Mouse (Mus musculus): ENCODE results near the gene Tctex1d4. TPM values are rescaled to one million over a fixed set of nuclear protein-coding genes. Genes with fewer than 3 reads are reported as not detected.

Tctex1d4 gene
- polyA plus RNA-seq, 1 experiment from 2014 or later = 0.24 TPM

DNA sequence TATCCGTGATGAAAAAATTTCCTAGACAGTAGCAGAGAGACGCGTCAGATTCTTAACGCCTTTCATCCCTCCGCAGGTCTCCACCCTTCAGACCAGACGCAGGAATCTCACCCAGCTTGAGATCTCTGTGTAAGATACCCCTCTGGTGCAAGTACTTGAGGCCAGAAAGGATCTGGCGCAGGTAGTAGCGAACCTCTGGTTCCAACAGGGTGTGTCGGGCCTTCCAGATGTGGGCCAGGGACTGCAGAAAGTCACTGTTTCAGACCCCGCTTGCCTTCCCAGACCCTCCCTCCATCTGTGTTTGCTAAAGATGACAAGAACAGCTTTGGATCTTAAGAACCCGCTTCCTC is 6.2 kb downstream of the Tctex1d4 start:
- ATAC-seq (replicated peaks; ENCODE audit: low FRiP score, low read depth) (no peak), DNase-seq (ENCODE audit: low spot score) (no peak)
- WGBS = 30% methylated on average over 11 of the region's 11 CpGs
- no peaks in the 10 kb centered on the region for H3K9me3 ChIP-seq (replicated peaks; ENCODE audit: low read length)
- H3K27ac ChIP-seq = no peak overlapping the region
- H3K4me3 ChIP-seq (replicated peaks; ENCODE audit: low read depth, low read length) = peak overlapping the region; percentile 76
- TF ChIP-seq CTCF (IDR thresholded peaks at IDR 0.05; ENCODE audit: low read depth) = no peak
- no peaks in the 10 kb centered on the region for H3K27me3 ChIP-seq (ENCODE audit: insufficient read depth, low read length)
- H3K36me3 ChIP-seq (ENCODE audit: insufficient read depth, low read length) = 0 out of 2 replicates have a peak, but pooled peaks cover 6% of the 10 kb centered on the region
- H3K9ac ChIP-seq (ENCODE audit: low read depth, low read length) = peak overlapping the region; percentile 82; the same call in 1 of the 2 replicates
- H3K4me2 ChIP-seq (ENCODE audit: low read length) = peak overlapping the region; percentile 95
- H3K4me1 ChIP-seq (replicated peaks; ENCODE audit: insufficient read depth, low read length) = no peaks in the 10 kb centered on the region; the same call in 1 of the 2 replicates

DNA sequence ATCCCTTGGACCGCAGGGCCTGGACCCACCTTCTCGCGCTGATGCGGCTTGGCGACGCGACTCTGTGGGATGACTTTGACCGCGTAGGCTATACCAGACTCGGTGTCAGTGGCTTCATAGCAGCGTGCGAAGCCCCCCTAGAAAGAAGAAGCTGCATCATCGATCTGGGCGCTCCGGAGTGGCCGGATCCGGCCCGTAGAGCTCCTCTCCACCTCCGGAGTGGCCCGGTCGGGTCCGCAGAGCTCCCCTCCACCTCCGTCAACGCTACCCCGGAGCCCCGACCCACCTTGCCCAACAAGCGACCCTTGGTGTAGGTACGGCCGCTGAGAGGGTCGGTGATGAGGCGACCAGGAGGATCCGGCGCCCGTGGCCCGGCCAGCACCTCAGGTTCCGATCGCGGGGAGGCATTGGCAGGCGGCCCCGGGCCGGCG is 6.8 kb downstream of the Tctex1d4 start:
- peak overlapping the region; percentile 76 for H3K4me3 ChIP-seq (replicated peaks; ENCODE audit: low read depth, low read length)
- WGBS = under 1% methylated on average over 41 of the region's 42 CpGs
- H3K9ac ChIP-seq (ENCODE audit: low read depth, low read length) = peak overlapping the region; percentile 82
- H3K4me2 ChIP-seq (ENCODE audit: low read length) = peak overlapping the region; percentile 95
- H3K4me1 ChIP-seq (replicated peaks; ENCODE audit: insufficient read depth, low read length) = no peaks in the 10 kb centered on the region; the same call in 1 of the 2 replicates
- ATAC-seq (replicated peaks; ENCODE audit: low FRiP score, low read depth) = peak; percentile 9
- H3K27ac ChIP-seq = no peak overlapping the region
- DNase-seq (ENCODE audit: low spot score) = no peak
- H3K36me3 ChIP-seq (ENCODE audit: insufficient read depth, low read length) = 0 out of 2 replicates have a peak, but pooled peaks cover 2% of the 10 kb centered on the region
- no peaks in the 10 kb centered on the region for H3K9me3 ChIP-seq (replicated peaks; ENCODE audit: low read length)
- H3K27me3 ChIP-seq (ENCODE audit: insufficient read depth, low read length) = no peaks in the 10 kb centered on the region
- no peak for TF ChIP-seq CTCF (IDR thresholded peaks at IDR 0.05; ENCODE audit: low read depth)

DNA sequence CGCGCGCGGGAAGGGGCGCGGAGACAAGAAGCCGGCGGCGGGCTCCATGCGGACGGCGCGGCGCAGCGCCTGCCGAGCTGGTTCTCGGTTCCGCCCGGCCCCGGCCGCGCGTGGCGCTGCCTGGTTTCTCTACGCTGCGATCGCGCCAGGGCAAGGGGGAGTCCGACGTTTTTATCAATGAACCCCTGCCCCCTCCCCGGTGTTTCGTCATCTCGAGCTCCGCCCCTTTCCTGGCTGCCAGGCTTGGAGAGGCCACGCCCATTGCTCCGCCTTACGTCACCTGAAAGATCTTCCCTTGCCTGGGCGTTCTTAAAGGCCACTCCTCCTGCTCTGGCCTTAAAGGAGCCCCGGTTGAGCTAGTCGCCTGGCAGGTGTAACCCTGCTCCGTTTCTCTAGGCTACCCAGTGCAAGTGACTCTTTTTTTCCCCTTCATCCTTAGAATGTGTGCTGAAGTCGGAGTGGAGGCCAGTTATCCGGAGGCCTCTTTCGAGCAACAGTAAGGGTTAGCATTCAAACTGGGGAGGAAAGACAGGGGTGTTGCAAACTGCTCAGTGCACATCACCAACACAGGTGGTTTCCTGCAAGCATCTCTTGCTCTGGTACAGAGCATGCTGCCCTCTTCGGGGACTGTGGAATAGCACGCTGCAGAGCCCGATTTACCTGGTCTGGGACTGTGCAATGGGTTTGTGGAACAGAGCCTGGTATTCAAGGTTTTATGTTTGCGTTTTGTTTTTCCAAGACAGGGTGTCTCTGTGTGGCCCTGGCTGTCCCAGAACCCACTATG is 7.4 kb downstream of the Tctex1d4 start, which contains the start of gene Plk3:
Plk3 (minus strand) TSS at position 147 of the 784 bp plus-strand sequence.
- ATAC-seq (replicated peaks; ENCODE audit: low FRiP score, low read depth) (peak; percentile 76), DNase-seq (ENCODE audit: low spot score) (peak; percentile 98)
- peak; percentile 33; the same call in 1 of the 2 replicates for TF ChIP-seq CTCF (IDR thresholded peaks at IDR 0.05; ENCODE audit: low read depth)
- whole genome bisulfite sequencing = 2% methylated on average over 41 of the region's 48 CpGs
- Histone ChIP-seq H3K27ac (no peak within 1 kb of the TSS), H3K4me1 (replicated peaks; ENCODE audit: insufficient read depth, low read length) (no peaks in the 10 kb centered on the region; the same call in 1 of the 2 replicates), H3K4me2 (ENCODE audit: low read length) (peak within 1 kb of the TSS; percentile 95), H3K4me3 (replicated peaks; ENCODE audit: low read depth, low read length) (peak within 1 kb of the TSS; percentile 76), H3K9ac (ENCODE audit: low read depth, low read length) (peak within 1 kb of the TSS; percentile 82), H3K27me3 (ENCODE audit: insufficient read depth, low read length) (no peaks in the 10 kb centered on the region), H3K9me3 (replicated peaks; ENCODE audit: low read length) (no peaks in the 10 kb centered on the region), H3K36me3 (ENCODE audit: insufficient read depth, low read length) (no peaks in the 10 kb centered on the region)

DNA sequence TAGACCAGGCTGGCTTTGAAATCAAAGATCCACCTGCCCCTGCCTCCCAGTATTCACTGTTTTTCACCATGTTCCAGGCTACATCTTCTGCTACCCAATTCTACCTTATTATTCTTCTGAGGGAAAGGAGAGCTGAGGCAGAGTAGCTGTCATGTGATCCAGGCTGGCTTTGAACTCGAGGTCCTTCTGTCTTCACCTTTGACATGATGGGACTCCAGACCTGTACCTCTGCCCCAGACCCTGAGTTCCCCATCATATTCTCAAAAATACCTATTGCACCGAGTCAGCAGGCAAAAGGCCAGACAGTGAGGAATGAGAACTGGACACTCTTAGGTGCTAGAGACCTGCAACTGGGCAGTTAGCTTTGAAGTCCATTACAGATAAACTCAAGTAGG is 8.0 kb downstream of the Tctex1d4 start:
- no peak overlapping the region for H3K4me3 ChIP-seq (replicated peaks; ENCODE audit: low read depth, low read length)
- TF ChIP-seq CTCF (IDR thresholded peaks at IDR 0.05; ENCODE audit: low read depth) = no peak
- ATAC-seq (replicated peaks; ENCODE audit: low FRiP score, low read depth) = no peak

DNA sequence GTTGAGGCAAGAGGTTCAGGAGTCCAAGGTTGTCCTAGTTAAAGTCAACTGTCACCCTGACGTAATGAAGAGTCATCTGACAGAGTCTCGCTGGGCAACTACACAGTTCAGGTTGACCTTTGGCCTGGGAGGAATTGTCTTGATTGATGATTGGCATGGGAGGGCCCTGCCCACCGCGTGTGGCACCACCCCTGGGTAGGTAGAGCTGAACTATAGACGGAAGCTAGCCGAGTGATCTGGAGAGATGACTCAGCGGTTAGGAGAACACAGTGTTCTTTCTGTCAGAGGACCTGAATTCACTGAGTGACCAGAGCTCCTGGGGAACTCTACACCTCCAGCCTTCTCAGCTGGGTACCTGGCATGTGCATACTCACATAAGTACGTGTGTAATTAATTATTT is 9.4 kb downstream of the Tctex1d4 start:
- H3K9ac ChIP-seq (ENCODE audit: low read depth, low read length) = no peak overlapping the region
- no peaks in the 10 kb centered on the region; the same call in 1 of the 2 replicates for H3K4me1 ChIP-seq (replicated peaks; ENCODE audit: insufficient read depth, low read length)
- H3K27ac ChIP-seq = peak overlapping the region; percentile 75
- WGBS = 33% methylated on average over 8 of the region's 8 CpGs
- no peak for TF ChIP-seq CTCF (IDR thresholded peaks at IDR 0.05; ENCODE audit: low read depth)
- H3K36me3 ChIP-seq (ENCODE audit: insufficient read depth, low read length) = no peaks in the 10 kb centered on the region
- no peak overlapping the region for H3K4me3 ChIP-seq (replicated peaks; ENCODE audit: low read depth, low read length)
- DNase-seq (ENCODE audit: low spot score) = no peak
- no peak overlapping the region for H3K4me2 ChIP-seq (ENCODE audit: low read length)
- peak; percentile 76 for ATAC-seq (replicated peaks; ENCODE audit: low FRiP score, low read depth)
- no peaks in the 10 kb centered on the region for H3K27me3 ChIP-seq (ENCODE audit: insufficient read depth, low read length)
- no peaks in the 10 kb centered on the region for H3K9me3 ChIP-seq (replicated peaks; ENCODE audit: low read length)

More for the DNA sequence above, 8.0 kb downstream of the Tctex1d4 start:
- whole genome bisulfite sequencing = 30% methylated on average over 2 of the region's 2 CpGs
- no peak for DNase-seq (ENCODE audit: low spot score)
- no peak overlapping the region for H3K27ac ChIP-seq
- H3K4me2 ChIP-seq (ENCODE audit: low read length) = peak overlapping the region; percentile 95; the same call in 1 of the 2 replicates
- no peaks in the 10 kb centered on the region for H3K36me3 ChIP-seq (ENCODE audit: insufficient read depth, low read length)
- no peaks in the 10 kb centered on the region for H3K27me3 ChIP-seq (ENCODE audit: insufficient read depth, low read length)
- no peak overlapping the region for H3K9ac ChIP-seq (ENCODE audit: low read depth, low read length)
- no peaks in the 10 kb centered on the region for H3K9me3 ChIP-seq (replicated peaks; ENCODE audit: low read length)
- no peaks in the 10 kb centered on the region; the same call in 1 of the 2 replicates for H3K4me1 ChIP-seq (replicated peaks; ENCODE audit: insufficient read depth, low read length)

DNA sequence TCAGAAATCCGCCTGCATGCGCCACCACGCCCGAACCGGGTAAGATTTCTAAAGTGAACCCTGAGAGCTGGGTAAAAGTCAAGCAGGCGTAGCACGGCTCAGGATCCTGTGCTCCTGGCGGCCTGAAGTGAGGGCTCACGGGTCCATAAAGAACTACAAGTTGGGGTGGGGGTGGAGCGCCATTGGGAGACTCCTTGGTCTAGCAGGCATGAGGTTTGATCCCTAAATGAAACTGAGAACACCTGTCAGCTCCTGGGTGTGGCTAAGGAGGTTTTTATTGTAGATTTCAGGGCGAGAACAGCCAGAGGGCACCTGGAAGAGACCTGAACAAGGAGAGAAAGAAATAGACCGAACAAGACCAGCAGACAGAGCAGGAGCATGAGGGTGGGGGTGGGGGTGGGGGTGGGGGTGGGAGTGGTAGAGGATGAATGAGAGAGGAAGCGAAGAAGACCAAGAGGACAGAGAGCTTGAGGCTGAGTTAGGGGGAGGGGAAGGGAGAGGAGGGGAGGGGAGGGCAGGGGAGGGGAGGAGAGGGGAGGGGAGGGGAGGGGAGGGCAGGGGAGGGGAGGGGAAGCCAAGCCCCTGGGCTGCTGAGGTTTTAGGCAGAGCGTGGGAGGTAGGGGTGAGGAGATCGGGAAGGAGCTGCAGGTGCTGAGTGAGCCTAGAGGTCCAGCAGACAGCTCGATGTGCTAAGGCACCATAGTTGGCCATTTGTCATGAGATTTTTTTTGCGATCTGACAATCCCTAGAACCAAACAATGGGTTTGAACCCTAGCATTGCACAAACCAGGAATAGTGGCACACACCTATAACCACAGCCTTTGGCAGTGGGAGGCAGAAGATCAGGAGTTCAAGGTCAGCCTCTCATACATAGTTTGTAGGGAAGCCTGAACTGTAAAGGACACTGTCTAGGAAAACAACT is 12.0 kb downstream of the Tctex1d4 start:
- Histone ChIP-seq H3K4me1 (replicated peaks; ENCODE audit: insufficient read depth, low read length) (no peaks in the 10 kb centered on the region), H3K36me3 (ENCODE audit: insufficient read depth, low read length) (no peaks in the 10 kb centered on the region), H3K9ac (ENCODE audit: low read depth, low read length) (no peak overlapping the region), H3K27me3 (ENCODE audit: insufficient read depth, low read length) (no peaks in the 10 kb centered on the region), H3K27ac (no peak overlapping the region), H3K4me2 (ENCODE audit: low read length) (no peak overlapping the region), H3K4me3 (replicated peaks; ENCODE audit: low read depth, low read length) (no peak overlapping the region), H3K9me3 (replicated peaks; ENCODE audit: low read length) (no peaks in the 10 kb centered on the region)
- no peak for TF ChIP-seq CTCF (IDR thresholded peaks at IDR 0.05; ENCODE audit: low read depth)
- ATAC-seq (replicated peaks; ENCODE audit: low FRiP score, low read depth) (no peak), DNase-seq (ENCODE audit: low spot score) (no peak)
- 59% methylated on average over 16 of the region's 17 CpGs for WGBS

All from kidney, postnatal 0 days (tissue).